Mouse (Mus musculus): ENCODE results near the gene Lyg2. TPM values are rescaled to one million over a fixed set of nuclear protein-coding genes. Genes with fewer than 3 reads are reported as not detected.

Lyg2 gene
- polyA plus RNA-seq, 1 experiment = not detected

DNA sequence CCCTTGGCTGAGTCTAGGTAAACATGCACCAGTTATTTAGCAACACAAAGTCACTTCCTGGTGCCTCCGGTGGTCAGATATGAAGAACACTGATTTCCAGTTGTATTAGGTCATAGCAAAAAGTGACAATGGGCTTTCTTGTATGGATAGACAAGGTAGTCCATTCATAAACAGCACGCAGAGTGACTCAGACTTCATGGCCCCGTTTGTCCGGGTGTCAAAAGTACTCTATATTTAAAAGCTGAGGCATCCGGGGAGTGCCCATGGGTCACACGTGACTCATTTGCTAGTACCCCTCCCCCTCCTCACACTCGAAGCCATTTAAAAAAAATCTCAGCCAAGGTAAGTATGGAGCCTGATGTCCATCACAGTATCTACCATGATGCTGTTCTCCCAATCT, 38.5 kb upstream of the Lyg2 start:
- TF ChIP-seq CTCF (conservative IDR thresholded peaks at IDR 0.05; ENCODE audit: insufficient read depth, insufficient read length, low read depth, low read length) (no peak), POLR2A (IDR thresholded peaks at IDR 0.05; ENCODE audit: low read depth, low read length) (no peak)
- H3K27me3 ChIP-seq (replicated peaks; ENCODE audit: control insufficient read depth, insufficient read depth, low read length) = no peaks in the 10 kb centered on the region
- DNase-seq = no peak
- WGBS = 79% methylated on average over 7 of the region's 7 CpGs
- no peak overlapping the region for H3K4me3 ChIP-seq (ENCODE audit: insufficient read depth, low read depth, low read length)
- no peak overlapping the region for H3K27ac ChIP-seq (ENCODE audit: insufficient read depth, low read depth, low read length)
- no peaks in the 10 kb centered on the region for H3K4me1 ChIP-seq (ENCODE audit: control insufficient read depth, insufficient read depth, low read length)
- no peaks in the 10 kb centered on the region for H3K36me3 ChIP-seq (ENCODE audit: control insufficient read depth, insufficient read depth, low read length)

DNA sequence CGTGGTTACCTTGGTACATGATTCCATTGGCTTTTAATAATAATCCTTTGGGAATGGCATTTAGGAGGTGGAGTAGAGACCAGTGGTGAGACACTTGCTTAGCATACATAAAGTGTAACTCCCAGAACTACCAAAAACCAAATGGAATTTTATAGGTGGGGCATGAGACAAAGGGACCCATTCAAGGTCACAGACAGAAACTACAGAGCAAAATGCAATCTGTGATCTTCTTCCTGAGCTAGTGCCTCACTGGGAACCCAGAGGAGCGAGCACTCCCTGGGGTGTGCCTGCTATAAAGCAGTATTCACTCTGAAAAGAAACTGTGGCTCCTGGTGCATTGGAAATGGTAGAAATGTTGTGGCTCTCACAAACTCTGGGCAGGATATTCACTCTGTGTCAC, 32.6 kb upstream of the Lyg2 start:
- Histone ChIP-seq H3K4me1 (ENCODE audit: control insufficient read depth, insufficient read depth, low read length) (no peaks in the 10 kb centered on the region), H3K27ac (ENCODE audit: insufficient read depth, low read depth, low read length) (no peak overlapping the region), H3K36me3 (ENCODE audit: control insufficient read depth, insufficient read depth, low read length) (no peaks in the 10 kb centered on the region), H3K27me3 (replicated peaks; ENCODE audit: control insufficient read depth, insufficient read depth, low read length) (no peaks in the 10 kb centered on the region), H3K4me3 (ENCODE audit: insufficient read depth, low read depth, low read length) (no peak overlapping the region)
- 92% methylated on average over 2 of the region's 2 CpGs for WGBS
- TF ChIP-seq CTCF (conservative IDR thresholded peaks at IDR 0.05; ENCODE audit: insufficient read depth, insufficient read length, low read depth, low read length) = no peak
- no peak for TF ChIP-seq POLR2A (IDR thresholded peaks at IDR 0.05; ENCODE audit: low read depth, low read length)
- no peak for DNase-seq

- Histone ChIP-seq H3K27me3 (replicated peaks; ENCODE audit: control insufficient read depth, insufficient read depth, low read length) (no peaks in the 10 kb centered on the region), H3K4me1 (ENCODE audit: control insufficient read depth, insufficient read depth, low read length) (no peaks in the 10 kb centered on the region), H3K4me3 (ENCODE audit: insufficient read depth, low read depth, low read length) (no peak overlapping the region), H3K27ac (ENCODE audit: insufficient read depth, low read depth, low read length) (no peak overlapping the region), H3K36me3 (ENCODE audit: control insufficient read depth, insufficient read depth, low read length) (no peaks in the 10 kb centered on the region)
- DNase-seq = peak; percentile 57
- TF ChIP-seq CTCF (conservative IDR thresholded peaks at IDR 0.05; ENCODE audit: insufficient read depth, insufficient read length, low read depth, low read length) = no peak; the same call in 1 of the 2 replicates
- TF ChIP-seq POLR2A (IDR thresholded peaks at IDR 0.05; ENCODE audit: low read depth, low read length) = no peak
- WGBS = 21% methylated on average over 3 of the region's 3 CpGs
These were observed 15.5 kb upstream of the Lyg2 start for GRCm38 (mm10) chr1:37931806-37932205.

- H3K36me3 ChIP-seq (ENCODE audit: control insufficient read depth, insufficient read depth, low read length) = no peaks in the 10 kb centered on the region
- no peak overlapping the region for H3K4me3 ChIP-seq (ENCODE audit: insufficient read depth, low read depth, low read length)
- no peaks in the 10 kb centered on the region for H3K4me1 ChIP-seq (ENCODE audit: control insufficient read depth, insufficient read depth, low read length)
- TF ChIP-seq POLR2A (IDR thresholded peaks at IDR 0.05; ENCODE audit: low read depth, low read length) = no peak
- H3K27me3 ChIP-seq (replicated peaks; ENCODE audit: control insufficient read depth, insufficient read depth, low read length) = no peaks in the 10 kb centered on the region
- DNase-seq = no peak
- WGBS = 78% methylated on average over 8 of the region's 8 CpGs
- H3K27ac ChIP-seq (ENCODE audit: insufficient read depth, low read depth, low read length) = no peak overlapping the region
These were observed 9.7 kb upstream of the Lyg2 start for GRCm38 (mm10) chr1:37925971-37926370.

DNA sequence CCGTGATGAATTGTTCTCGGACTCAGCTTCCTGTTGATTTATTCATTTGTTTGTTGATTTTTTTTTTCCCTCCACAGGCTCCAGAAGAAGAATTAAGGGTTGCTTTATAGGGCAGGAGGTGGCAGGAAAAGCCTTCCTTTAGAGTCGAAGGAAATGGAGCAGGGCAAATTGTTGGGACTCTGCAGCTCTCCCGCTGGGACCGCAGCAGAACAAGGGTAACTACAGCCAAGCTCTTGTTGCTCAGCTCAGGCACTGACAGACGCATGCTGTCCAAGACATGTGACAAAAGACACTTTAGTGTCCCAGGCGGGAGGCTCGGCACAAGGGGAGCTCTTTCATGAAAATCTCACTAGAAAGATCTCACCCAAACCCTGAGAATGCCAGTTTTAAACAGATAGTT, 6.2 kb upstream of the Lyg2 start:
- WGBS = 38% methylated on average over 8 of the region's 8 CpGs
- no peak for TF ChIP-seq POLR2A (IDR thresholded peaks at IDR 0.05; ENCODE audit: low read depth, low read length)
- no peak for TF ChIP-seq CTCF (conservative IDR thresholded peaks at IDR 0.05; ENCODE audit: insufficient read depth, insufficient read length, low read depth, low read length)

DNA sequence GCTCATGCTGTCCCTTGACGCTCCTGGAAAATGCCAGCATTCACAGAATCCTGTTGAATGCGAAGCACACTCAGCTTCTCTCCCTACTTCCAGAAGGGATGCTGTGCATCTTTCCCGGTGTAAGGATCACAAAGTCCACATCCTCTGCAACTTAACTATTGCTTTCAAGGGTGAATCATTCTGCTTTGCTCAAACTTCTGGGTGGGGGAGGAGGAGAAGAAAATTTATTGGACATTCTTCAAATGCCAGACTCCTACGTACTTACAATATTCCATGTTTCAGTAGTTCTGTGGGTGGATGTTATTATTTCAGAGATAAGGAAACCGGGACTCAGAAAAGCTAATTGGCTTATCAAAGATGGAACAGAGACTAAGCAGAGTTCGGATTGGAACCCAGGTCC, 1.8 kb upstream of the Lyg2 start:
- Histone ChIP-seq H3K4me1 (ENCODE audit: control insufficient read depth, insufficient read depth, low read length) (no peaks in the 10 kb centered on the region), H3K4me3 (ENCODE audit: insufficient read depth, low read depth, low read length) (no peak overlapping the region), H3K27ac (ENCODE audit: insufficient read depth, low read depth, low read length) (no peak overlapping the region), H3K36me3 (ENCODE audit: control insufficient read depth, insufficient read depth, low read length) (no peaks in the 10 kb centered on the region), H3K27me3 (replicated peaks; ENCODE audit: control insufficient read depth, insufficient read depth, low read length) (no peaks in the 10 kb centered on the region; the same call in 1 of the 2 replicates)
- WGBS = 64% methylated on average over 6 of the region's 6 CpGs
- DNase-seq = no peak
- TF ChIP-seq CTCF (conservative IDR thresholded peaks at IDR 0.05; ENCODE audit: insufficient read depth, insufficient read length, low read depth, low read length) = no peak
- TF ChIP-seq POLR2A (IDR thresholded peaks at IDR 0.05; ENCODE audit: low read depth, low read length) = no peak

More for the DNA sequence above, 6.2 kb upstream of the Lyg2 start:
- Histone ChIP-seq H3K27ac (ENCODE audit: insufficient read depth, low read depth, low read length) (no peak overlapping the region), H3K4me3 (ENCODE audit: insufficient read depth, low read depth, low read length) (no peak overlapping the region), H3K4me1 (ENCODE audit: control insufficient read depth, insufficient read depth, low read length) (no peaks in the 10 kb centered on the region), H3K36me3 (ENCODE audit: control insufficient read depth, insufficient read depth, low read length) (no peaks in the 10 kb centered on the region), H3K27me3 (replicated peaks; ENCODE audit: control insufficient read depth, insufficient read depth, low read length) (no peaks in the 10 kb centered on the region)
- DNase-seq = no peak

- TF ChIP-seq CTCF (conservative IDR thresholded peaks at IDR 0.05; ENCODE audit: insufficient read depth, insufficient read length, low read depth, low read length) (no peak), POLR2A (IDR thresholded peaks at IDR 0.05; ENCODE audit: low read depth, low read length) (no peak)
- Histone ChIP-seq H3K4me3 (ENCODE audit: insufficient read depth, low read depth, low read length) (no peak overlapping the region), H3K4me1 (ENCODE audit: control insufficient read depth, insufficient read depth, low read length) (no peaks in the 10 kb centered on the region), H3K36me3 (ENCODE audit: control insufficient read depth, insufficient read depth, low read length) (no peaks in the 10 kb centered on the region), H3K27me3 (replicated peaks; ENCODE audit: control insufficient read depth, insufficient read depth, low read length) (no peaks in the 10 kb centered on the region; the same call in 1 of the 2 replicates), H3K27ac (ENCODE audit: insufficient read depth, low read depth, low read length) (no peak overlapping the region)
- no peak for DNase-seq
- WGBS = 78% methylated on average over 13 of the region's 13 CpGs
These were observed 1.4 kb upstream of the Lyg2 start for GRCm38 (mm10) chr1:37917666-37918065.

GRCm38 (mm10) chr1:37912751-37913150, 3.5 kb downstream of the Lyg2 start:
- 83% methylated on average over 2 of the region's 2 CpGs for WGBS
- Histone ChIP-seq H3K27me3 (replicated peaks; ENCODE audit: control insufficient read depth, insufficient read depth, low read length) (no peaks in the 10 kb centered on the region; the same call in 1 of the 2 replicates), H3K36me3 (ENCODE audit: control insufficient read depth, insufficient read depth, low read length) (no peaks in the 10 kb centered on the region), H3K4me3 (ENCODE audit: insufficient read depth, low read depth, low read length) (no peak overlapping the region), H3K4me1 (ENCODE audit: control insufficient read depth, insufficient read depth, low read length) (no peaks in the 10 kb centered on the region), H3K27ac (ENCODE audit: insufficient read depth, low read depth, low read length) (no peak overlapping the region)
- DNase-seq = no peak
- no peak for TF ChIP-seq CTCF (conservative IDR thresholded peaks at IDR 0.05; ENCODE audit: insufficient read depth, insufficient read length, low read depth, low read length)
- TF ChIP-seq POLR2A (IDR thresholded peaks at IDR 0.05; ENCODE audit: low read depth, low read length) = no peak

All from kidney, adult 2 months (tissue).